ENCODE assay signal across 8 mouse cellular contexts in genomic region chr7:112502050-112502809, GRCm38 (mm10).
A peak's percentile ranks its signal among the peaks of the same experiment; 100 is the strongest.
DNase-seq lines count a peak whose midpoint lies in the region; ATAC-seq lines count a peak whose summit lies in the region.

No protein-coding gene starts in this region.

- no peak overlapping the region for H3K4me3 ChIP-seq in heart, embryonic 14.5 days (ENCODE audit: control insufficient read depth in 1 of 2, insufficient read depth in 1 of 2, low read depth in 1 of 2, low read length in 2 of 2)
- peak overlapping the region; percentile 4; the same call in 1 of the 2 replicates for H3K4me3 ChIP-seq in forebrain, embryonic 15.5 days
- H3K4me3 ChIP-seq in limb, embryonic 10.5 days: no peak overlapping the region

- peaks cover 22 to 37% of the 10 kb centered on the region in 2 experiments for H3K4me1 ChIP-seq in heart, embryonic 14.5 days (ENCODE audit: control insufficient read depth in 2 of 2, insufficient read depth in 2 of 2, low read length in 2 of 2)
- peaks cover 23% of the 10 kb centered on the region for H3K4me1 ChIP-seq in forebrain, embryonic 15.5 days
- peaks cover 64% of the 10 kb centered on the region for H3K4me1 ChIP-seq in limb, embryonic 10.5 days

- DNase-seq in heart, postnatal 4 days: no peak
- peak; percentile 72 for DNase-seq in Muller cell, postnatal 12 days (ENCODE audit: inconsistent ontology term)
- no peak for DNase-seq in limb, embryonic 10.5 days (ENCODE audit: low spot score)
- no peak for DNase-seq in c-Kit-positive CD71-positive TER-119-positive erythroid progenitor cells, embryonic 14.5 days (ENCODE audit: low spot score)
- no peak for DNase-seq in cerebellum, adult 9-10 months
- no peak for DNase-seq in T-cell, adult 2 months (ENCODE audit: low spot score)

- ATAC-seq in heart, embryonic 14.5 days (ENCODE audit: insufficient number of reproducible peaks, insufficient read depth, low FRiP score, low read depth): no peak
- ATAC-seq in forebrain, embryonic 15.5 days (replicated peaks): peak; percentile 86

- H3K27ac ChIP-seq in heart, embryonic 14.5 days (replicated peaks in 1 of 2; ENCODE audit: control insufficient read depth in 1 of 2, insufficient read depth in 1 of 2, low read depth in 2 of 2, low read length in 2 of 2): 0 out of 4 replicates have a peak overlapping the region, but pooled peaks of 1 of the 2 experiments have one; percentile 65
- H3K27ac ChIP-seq in forebrain, embryonic 15.5 days (replicated peaks): peak overlapping the region; percentile 46
- H3K27ac ChIP-seq in limb, embryonic 10.5 days: peak overlapping the region; percentile 83; the same call in 1 of the 2 replicates

- 33% methylated on average over 18 of the region's 18 CpGs for WGBS in heart, embryonic 14.5 days
- WGBS in forebrain, embryonic 15.5 days: 25% methylated on average over 17 of the region's 18 CpGs
- 41% methylated on average over 18 of the region's 18 CpGs for WGBS in limb, embryonic 10.5 days

- H3K36me3 ChIP-seq in heart, embryonic 14.5 days (ENCODE audit: control insufficient read depth, insufficient read depth, low read length): no peaks in the 10 kb centered on the region
- no peaks in the 10 kb centered on the region for H3K36me3 ChIP-seq in forebrain, embryonic 15.5 days
- H3K36me3 ChIP-seq in limb, embryonic 10.5 days: no peaks in the 10 kb centered on the region

- H3K9me3 ChIP-seq in heart, embryonic 14.5 days (ENCODE audit: control insufficient read depth, low read length): no peaks in the 10 kb centered on the region
- H3K9me3 ChIP-seq in forebrain, embryonic 15.5 days: no peaks in the 10 kb centered on the region
- no peaks in the 10 kb centered on the region; the same call in 1 of the 2 replicates for H3K9me3 ChIP-seq in limb, embryonic 10.5 days (replicated peaks)

- H3K9ac ChIP-seq in heart, embryonic 14.5 days (ENCODE audit: low read length): no peak overlapping the region
- no peak overlapping the region for H3K9ac ChIP-seq in forebrain, embryonic 15.5 days (replicated peaks)

- peak overlapping the region; percentile 20 for H3K4me2 ChIP-seq in heart, embryonic 14.5 days (ENCODE audit: low read length)
- H3K4me2 ChIP-seq in forebrain, embryonic 15.5 days (replicated peaks): peak overlapping the region; percentile 31

- no peaks in the 10 kb centered on the region for H3K27me3 ChIP-seq in heart, embryonic 14.5 days (ENCODE audit: control insufficient read depth, insufficient read depth, low read length)
- no peaks in the 10 kb centered on the region for H3K27me3 ChIP-seq in forebrain, embryonic 15.5 days
- no peaks in the 10 kb centered on the region for H3K27me3 ChIP-seq in limb, embryonic 10.5 days (ENCODE audit: low read depth, poor library complexity, severe bottlenecking)
